Mouse (Mus musculus) cerebellum, adult 9-10 months (tissue): ENCODE data around the gene Mroh8.
"Not testable (repeated sequence)": the region's sequence is repeated elsewhere in the genome, so short reads cannot be mapped to it uniquely, and the experiment has no call there.

Experiments used
- DNase-seq: peaks from one replicate; pipeline ENCODE4 v3.0.0; 2022

The Mroh8 gene

DNA sequence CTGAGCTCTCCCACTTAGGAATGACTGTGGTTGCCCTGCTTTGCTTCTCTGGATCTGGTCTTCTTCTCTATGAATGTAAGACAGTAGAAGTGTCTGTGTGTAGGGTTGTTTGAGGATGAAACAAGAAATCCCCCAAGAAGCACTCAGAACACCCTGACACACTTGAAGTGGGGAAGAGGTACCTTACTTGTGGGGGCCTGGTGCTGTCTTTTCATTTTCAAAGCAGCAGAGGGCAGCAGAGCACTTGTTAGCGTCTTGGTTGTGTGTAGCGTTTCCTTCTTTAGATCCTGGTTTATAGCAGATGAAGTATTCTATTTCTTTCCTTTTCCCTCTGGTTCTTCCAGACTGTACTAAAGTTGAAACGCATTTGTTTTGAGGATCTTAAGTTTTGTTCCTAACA, 8.2 kb upstream of the Mroh8 start:
- DNase-seq, result peak; percentile 61

DNA sequence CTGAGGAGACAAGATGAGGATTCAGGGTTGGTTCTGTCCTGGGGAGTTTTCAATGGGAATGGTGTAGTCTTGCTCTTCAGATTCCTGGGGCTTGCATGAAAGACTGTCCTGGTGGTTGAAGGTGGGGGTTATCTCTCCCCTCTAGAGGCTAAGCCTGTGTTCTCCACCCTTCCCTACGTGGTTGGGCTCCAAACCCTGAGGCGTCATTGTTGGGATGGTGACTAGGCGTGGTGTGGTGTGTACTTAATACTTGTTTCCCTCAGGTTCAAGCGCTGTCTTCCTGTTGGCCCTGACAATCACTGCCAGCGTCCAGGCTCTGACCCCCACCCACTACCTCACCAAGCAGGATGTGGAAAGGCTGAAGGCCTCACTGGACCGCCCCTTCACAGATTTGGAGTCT, 4.0 kb upstream of the Mroh8 start:
- DNase-seq, result no peak

DNA sequence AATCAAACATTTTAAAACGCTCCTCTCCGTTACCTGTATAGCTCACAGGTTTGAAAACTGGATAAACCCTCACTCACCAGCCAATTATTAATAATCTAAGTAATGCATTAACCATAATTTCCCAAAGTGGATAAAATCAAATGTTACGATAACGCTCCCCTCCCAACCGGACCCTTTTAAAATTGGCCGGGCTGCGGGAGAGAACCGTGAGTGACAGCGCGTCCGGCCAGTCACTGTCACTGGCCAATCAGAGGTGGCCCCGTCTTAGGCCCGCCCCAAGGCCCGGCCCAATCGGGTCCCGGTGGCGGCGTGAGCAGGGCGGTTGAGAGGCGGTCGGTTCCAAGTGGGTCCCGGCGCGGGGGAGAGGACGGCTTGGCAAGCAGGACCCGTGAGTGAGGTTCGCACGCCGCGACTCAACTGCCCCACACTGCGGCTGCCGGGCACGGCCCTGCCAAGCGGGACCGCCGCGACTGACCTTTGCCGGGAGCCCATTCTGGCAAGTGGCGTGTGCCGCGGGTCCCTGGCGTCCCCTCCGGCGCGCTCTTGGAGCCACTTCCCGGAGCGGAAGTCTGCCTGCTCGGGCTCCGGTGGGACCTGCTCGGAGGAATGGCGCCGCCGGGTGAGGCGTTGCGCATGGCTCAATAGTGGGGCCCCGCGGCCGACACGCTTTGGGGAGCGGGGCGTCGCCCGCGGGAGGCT, 483 bp downstream of the Mroh8 start, which contains the start of gene Rpn2:
Rpn2 (plus strand) TSS at position 301 of the 699 bp plus-strand sequence.
- DNase-seq, result peak; percentile 95

DNA sequence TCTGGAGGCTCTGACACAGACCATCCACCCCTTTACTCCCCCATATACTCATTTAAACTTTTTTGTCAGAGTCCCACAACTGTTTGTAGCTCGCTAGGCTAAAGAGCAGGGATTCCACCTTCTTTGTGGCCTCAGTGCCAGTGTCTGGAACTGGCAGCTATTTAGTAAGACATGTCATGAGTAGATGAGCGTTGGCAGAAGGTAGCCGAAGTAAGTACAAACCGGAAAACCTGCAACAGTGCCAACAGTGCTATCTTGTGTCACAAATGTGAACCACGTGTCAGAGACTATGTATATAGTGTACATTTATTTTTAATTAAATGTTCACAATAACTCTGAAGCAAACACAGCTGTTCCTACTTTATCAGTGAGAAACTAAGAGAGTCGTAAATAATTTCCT, 15.5 kb downstream of the Mroh8 start:
- no peak for DNase-seq

DNA sequence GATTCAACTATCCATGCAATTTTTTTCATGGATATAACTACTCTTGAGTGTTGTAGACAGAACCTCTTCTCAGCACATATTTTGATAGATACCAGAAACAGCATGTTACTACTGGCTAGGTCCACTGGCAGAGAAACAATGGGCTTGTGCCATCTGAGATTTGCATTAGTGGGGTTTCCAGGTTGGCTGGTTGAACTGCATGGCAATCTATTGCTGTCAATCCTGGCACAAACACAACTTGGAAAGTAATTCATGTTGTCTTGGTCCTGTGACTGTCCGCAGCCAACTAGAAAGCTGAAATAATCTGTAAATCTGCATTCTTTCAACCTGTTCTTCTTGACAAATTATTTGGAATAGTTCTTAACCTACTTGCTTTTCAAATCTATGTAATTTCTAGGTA, 16.2 kb downstream of the Mroh8 start:
- no peak for DNase-seq

DNA sequence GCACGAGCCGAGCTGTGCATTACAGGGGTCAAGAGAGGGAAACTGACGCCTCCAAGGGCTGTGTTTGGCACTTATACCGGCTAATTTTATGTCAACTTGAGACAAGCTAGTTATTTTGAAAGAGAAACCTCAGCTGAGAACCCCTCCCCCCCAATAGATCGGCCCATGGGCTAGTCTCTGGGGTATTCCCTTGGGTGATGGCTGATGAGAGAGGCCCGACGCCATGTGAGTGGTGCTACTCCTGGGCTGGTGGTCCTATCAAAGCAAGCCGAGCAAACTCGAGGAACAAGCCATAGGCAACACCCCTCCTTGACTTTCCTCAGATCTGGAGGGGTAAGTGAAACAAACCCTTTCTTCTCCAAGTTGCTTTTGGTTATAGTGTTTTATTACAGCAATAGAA, 16.8 kb downstream of the Mroh8 start:
- DNase-seq, result no peak

DNA sequence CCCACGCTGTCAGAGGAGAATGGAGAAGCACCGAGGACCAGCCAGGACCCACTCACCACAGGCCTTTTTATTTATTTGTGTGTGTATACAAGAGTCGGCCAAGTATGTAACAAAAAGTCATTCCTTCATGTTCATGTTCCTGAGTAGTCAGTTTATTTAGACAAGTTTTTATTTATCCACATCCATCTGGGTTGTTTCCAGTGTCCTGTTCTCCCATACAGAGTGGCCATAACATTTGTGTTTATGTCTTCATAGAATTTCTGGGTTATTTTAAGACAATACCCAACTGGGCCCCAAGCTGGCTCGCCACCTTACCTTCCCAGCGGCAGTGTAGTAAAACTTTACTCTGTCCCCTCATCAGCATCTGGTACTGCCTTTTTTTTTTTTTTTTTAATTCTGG, 17.4 kb downstream of the Mroh8 start:
- DNase-seq, result no peak

DNA sequence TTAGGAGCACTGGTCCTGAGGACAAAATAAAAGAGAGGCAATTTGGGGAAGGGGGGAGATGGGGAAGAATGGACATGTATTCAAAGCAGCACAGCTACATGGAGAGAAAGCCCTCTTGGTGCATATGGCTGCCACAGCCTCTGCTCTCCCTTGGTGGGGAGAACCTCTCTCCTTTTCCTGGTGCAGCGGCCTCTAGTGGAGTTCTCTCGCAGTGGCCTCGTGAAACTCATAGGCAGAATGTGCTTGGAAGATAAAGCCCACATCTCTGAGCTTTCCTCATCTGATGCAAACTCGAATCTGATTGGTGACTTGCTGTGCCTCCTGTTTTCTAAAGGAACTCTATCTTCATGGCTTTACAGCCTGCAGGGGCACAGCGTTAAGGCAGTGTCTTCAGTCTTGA, 19.6 kb downstream of the Mroh8 start:
- no peak for DNase-seq

DNA sequence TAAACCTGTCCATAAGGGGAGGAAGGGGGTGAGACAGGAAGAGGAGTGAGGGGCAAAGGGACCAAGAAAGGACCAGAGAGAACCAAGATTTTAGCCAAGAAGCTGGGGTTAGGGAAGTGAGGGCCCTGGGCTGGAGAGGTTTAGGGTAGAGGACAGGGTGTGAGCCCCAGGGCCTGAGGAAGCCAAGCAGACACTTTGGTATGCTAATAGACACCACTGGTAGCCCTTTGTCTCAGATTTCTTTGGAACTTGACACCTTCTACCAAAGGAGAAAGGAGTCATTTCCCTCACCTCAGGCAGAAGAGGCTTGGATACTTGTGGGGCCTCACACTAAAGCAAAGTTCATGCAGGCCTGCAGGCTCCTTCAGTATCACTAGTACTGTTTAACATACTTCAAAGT, 31.2 kb downstream of the Mroh8 start:
- DNase-seq, result no peak

DNA sequence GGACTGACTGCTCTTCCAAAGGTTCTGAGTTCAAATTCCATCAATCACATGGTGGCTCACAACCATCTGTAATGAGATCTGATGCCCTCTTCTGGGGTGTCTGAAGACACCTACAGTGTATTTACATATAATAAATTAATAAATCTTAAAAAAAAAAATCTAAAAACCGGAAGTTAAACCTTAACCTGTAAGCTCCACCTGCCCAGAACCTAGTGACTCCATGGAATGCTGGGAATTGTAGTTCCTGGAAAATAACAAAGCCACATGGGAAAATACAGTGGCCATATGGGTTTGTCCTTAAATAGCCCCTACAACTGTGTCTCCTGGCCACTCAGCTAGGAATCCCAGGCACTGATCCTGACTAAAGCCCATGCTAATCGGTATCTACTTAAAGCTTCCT, 33.7 kb downstream of the Mroh8 start:
- DNase-seq, result no peak

DNA sequence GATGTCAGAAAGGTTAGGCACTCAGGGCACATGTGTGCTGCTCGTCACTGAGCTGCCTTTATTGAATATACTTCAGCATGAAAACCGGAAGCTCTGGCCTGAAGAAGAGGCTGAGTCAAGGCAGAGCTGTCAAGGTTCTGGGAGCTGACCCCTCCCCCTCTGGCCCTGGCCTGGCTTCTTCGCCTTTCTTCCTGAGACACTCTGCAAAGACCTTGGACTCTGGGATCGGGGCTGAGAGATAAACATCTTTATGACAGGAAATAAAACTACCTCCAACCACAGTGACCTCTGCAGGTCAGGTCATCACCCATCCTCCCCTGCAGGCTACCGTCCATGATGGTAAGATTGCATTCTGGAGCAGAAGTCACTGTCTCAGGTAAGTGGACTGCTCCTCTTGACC, 34.3 kb downstream of the Mroh8 start:
- no peak for DNase-seq

DNA sequence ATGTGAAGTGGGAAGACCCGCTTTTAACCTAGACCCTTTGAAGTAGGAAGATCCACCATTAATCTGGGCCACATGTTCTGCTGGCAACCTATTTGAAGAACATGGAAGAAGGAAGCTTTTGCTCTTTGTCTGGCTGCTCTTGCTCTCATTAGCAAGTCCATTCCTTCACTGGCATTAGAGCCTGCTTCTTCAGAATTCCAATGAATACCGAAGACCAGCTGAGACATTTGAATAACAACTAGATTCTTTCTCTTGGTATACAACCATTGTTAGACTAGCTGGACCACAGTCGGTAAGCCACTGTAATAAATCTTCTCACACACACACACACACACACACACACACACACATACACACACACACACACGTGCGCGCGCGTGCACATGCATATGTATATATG, 43.4 kb downstream of the Mroh8 start:
- no peak for DNase-seq

DNA sequence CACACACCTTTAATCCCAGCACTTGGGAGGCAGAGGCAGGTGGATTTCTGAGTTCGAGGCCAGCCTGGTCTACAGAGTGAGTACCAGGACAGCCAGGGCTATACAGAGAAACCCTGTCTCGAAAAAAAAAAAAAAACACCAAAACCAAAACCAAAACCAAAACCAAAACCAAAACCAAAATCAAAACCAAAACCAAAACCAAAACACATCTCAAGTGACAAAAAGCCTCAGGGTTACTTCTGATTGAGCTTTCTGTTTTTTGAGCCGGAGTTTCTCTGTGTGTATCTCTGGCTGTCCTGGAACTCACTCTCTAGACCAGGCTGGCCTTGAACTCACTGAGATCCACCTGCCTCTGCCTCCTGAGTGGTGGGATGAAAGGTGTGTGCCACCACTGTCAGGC, 57.4 kb downstream of the Mroh8 start:
- DNase-seq, result not testable (repeated sequence)

DNA sequence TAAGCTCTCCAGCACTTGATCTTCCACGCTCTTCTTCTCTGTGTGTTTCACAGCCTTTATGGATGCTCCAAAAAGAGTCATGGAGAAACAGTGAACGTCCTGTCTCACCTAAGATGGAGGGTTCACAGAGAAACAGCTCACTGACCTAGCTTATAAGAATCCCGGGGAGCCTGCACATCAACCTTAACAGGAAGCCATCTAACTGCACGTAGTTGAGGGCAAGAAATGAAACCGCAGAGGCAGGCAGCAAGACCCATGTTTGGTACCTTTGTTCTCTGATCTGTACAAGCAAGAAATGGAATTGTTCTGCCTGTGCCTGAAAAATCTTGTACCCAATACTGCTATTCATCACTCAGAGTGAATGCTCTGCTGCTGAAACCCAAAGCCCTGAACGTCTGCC, 59.2 kb downstream of the Mroh8 start:
- DNase-seq, result no peak

DNA sequence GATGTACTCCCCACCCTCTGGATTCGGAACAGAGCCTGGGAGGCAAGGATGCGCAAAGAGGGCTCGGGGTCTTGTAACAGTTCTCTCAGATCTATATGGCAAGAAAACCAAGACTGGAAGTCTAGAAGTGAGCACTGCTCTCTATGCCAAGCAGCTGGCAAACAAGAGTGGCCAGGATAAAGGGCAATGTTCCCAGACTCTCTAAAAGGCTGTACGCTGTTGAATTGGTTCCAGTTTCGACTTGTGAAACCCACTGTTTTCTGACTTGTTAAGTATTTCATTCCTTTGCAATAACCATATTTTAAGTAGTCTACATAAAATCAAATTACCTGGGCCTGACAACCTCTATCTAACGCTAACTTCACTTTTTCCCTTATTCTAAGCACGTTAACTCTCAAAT, 67.6 kb downstream of the Mroh8 start:
- DNase-seq, result no peak

DNA sequence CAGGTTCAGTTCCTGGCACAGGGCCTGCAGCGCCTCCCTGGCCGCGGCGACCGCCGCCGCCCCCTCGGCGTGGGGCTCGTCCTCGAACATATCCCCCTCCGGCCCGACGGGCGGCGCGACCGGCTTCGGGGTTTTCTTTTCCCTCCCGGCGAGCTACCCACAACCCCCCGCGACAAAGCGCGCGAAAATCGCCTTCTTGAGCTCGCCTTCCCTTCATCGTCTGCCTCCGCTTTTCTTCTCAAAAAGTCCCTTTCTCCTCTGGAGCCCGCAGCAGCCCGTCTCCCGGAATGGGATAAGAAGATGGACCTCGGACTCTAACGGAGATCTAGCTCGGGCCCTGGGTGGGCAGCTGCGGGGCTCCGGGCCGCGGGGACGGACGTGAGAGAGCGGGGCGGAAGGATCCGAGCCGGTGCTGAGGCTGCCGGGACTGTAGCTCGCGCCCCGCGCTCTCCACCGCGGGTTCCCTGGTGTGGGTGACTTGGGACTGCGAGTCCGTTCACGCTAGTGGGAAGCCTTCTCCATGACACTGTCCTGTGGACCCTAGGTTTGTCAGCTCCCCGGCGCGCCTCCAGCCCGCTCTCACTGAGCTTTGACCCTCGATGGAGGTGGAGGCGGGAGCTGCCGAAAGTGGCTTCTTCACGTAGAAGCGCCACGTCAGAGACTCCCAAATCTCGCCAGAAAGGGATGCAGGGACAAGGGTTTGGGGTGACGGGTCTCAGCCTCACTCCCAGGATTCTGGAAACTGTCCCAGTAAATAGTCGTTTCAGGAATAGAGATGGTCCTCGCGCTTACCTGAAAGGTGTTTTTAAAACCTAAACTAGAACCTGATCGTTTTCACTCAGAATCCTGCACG, 74.8 kb downstream of the Mroh8 start, which contains the start of gene Rbl1:
Rbl1 (minus strand) TSS at position 169 of the 853 bp plus-strand sequence.
- peak; percentile 90 for DNase-seq

DNA sequence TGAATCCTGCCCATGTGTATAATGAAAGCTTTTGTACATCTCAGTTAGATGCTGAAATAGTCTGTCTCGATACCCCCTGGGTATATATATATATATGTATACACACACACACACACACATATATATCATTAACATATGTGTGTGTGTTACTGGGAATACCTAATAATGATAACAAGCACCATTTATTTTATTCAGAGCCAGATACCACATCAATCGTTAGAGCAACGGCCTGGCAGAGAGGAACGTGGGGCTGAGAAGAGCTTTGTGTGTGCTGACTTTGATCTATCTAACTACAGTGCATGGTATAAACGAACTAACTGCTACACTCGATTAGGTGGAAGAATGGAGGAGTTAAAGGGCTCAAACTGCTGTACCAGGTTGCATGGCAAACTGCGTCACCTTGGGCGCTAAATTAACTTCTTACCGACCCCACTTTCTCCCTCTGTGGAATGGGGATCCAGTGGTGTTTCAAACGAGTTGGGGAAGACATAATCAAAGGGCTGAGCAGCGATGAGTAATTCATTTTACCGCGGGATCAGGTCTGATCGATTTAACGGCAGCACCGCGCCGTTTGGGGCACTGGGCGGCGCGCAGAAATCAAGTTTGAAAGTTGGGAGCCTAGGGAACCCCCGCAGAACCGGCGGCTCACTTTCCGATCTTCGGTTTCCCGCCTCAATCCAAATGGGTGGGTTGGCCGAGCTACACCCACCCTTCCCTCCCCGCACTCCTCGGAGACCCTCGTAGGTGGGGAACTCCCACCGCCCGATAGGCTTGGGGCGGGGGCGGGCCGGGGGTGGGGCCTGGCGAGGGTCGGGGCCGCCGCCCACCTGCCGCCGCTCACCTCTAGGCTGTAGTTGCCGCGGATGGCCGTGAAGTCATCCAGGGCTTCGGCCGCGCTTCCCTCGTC, 75.6 kb downstream of the Mroh8 start:
- DNase-seq, result peak; percentile 24

DNA sequence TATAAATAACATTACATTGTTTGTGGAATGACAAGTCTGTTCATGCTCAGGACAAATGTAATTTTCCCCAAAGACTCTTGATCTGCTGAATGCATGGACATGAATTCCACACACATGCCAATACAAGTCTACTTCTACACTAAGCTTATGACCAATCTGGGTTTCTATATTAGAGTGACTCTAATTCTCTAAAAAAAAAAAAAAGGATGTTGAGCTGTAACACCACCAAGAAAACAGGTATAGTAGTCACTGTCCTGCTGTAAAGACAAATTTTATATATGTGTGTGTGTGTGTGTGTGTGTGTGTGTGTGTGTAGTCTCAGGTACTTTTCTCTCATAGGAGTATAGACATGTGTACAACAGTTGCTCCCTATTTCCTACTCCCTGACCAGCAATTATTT, 76.3 kb downstream of the Mroh8 start:
- no peak for DNase-seq

DNA sequence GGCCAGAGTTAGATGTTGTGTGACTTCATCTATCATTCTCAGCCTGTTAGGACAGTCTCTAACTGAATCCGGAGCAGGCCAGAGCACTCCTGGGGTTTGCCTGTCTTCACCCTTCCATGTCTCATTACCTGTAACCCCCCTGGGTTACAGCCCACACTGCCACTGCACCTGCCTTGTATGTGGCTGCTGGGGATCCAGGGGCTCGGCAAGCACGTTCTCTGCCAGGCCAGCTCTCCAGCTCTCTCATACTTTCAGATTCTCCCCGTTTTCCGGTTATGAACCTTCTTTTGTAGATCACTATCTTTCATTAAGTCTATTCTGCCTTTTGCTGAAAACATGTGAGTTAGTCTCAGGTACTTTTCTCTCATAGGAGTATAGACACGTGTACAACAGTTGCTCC, 77.0 kb downstream of the Mroh8 start:
- no peak for DNase-seq

DNA sequence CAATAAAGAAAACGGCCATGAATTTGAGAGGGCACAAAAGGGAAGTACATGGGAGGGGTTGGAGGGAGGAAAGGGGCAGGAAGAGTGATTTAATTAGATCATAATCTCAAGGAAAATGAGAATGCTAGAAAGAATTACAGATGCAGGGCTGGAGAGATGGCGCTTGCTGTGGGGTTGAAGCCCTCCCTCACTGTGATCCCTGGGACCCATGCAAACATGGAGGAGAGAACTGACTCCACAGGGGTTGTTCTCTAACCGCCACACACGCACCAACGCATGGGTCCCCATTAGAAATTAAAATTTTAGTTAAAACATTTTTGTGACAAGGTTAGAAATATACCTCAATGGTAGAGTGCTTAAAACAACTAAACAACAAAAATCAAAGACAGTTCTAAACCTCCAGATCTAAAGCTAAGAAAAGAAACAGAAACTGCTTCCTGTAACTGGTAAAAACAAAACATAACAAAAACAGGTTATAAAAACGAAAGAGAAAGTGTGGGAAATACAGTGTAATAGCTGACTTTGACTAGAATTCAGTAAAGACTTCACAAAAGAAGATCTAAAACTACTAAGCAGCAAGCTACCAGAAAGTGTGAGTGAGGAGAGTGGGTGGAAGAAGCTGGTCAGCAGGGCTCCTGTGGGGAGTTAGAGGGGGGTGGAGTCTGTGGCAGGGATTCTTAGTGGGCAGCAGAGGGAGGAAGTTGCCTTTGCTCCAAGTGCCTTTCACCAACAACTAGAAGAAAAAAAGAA, 78.1 kb downstream of the Mroh8 start:
- no peak for DNase-seq

DNA sequence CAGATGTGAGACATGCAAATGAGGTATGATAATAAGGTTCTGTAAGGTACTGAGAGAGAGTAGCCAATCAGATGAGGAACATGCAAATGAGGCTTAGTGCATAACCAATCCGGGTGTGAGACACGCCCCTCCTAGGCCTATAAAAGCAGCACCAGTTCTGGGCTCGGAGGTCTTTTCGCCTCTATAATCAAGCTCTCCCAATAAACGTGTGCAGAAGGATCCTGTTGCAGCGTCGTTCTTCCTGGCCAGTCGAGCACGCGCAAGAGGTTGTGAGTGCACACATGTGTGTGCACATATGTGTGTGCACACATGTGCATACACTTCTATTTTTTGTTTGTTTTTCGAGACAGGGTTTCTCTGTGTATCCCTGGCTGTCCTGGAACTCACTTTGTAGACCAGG, 80.9 kb downstream of the Mroh8 start:
- not testable (repeated sequence) for DNase-seq

DNA sequence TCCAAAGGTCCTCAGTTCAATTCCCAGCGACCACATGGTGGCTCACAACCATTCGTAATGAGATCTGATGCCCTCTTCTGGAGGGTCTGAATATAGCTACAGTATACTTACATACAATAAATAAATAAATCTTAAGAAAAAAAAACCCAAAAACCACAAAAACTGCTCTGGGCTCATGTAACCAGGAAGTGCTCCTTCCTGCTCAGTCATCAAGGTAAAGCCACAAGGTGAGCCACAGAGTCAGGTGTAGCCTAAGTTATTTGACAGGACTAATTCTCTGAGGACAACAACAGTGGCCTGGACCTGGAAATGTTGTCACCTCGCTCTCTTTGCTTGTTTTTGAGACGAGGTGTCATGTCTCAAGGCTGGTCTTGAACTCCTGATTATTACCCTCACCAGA, 88.7 kb downstream of the Mroh8 start:
- no peak for DNase-seq

DNA sequence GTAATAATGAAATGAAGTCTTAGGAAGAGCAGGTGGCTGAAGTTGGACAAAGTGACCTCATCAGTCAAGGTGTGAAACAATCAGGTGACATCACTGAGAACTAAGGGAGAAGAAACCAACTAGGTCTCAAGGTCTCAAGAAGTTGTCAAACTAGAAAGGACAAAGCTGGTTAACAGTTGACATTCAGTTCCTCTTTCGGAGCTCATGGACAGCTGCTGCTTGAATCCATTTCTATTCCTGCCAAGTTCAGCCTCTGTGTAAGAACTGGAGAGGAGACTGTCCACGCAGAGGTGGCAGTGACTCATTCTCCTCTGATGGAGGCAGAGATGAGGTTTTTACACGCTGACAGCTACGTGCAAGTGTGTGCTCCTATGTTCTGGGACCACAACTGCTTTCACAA, 92.1 kb downstream of the Mroh8 start:
- DNase-seq, result no peak
